Mouse (Mus musculus) stomach, postnatal 0 days (tissue): ENCODE results near the gene Rhoj.

Experiments used
- CTCF ChIP-seq: IDR thresholded peaks from 2 replicates; pipeline ENCODE4 v1.5.1; 2016; ENCODE audit warnings: antibody characterized with exemption, low read depth, mild to moderate bottlenecking, moderate library complexity
- EP300 ChIP-seq: optimal IDR thresholded peaks from 2 replicates; pipeline ENCODE3; 2016; ENCODE audit warnings: antibody characterized with exemption

- no peak for TF ChIP-seq CTCF
- no peak for TF ChIP-seq EP300
These were observed 5.9 kb downstream of the Rhoj start for GRCm38 (mm10) chr12:75313992-75314391.
